Mouse (Mus musculus) erythroblast, embryonic 14.5 days (primary cell): ENCODE measurements around the gene 1110032A03Rik. TPM values are rescaled to one million over a fixed set of nuclear protein-coding genes. Genes with fewer than 3 reads are reported as not detected.

Experiments used
- H3K27me3 ChIP-seq: 2 replicates; pipeline ENCODE4 v1.6.1; 2012; ENCODE audit warnings: inconsistent platforms; ENCODE audit not compliant: control insufficient read depth
- H3K36me3 ChIP-seq: 2 replicates; pipeline ENCODE4 v1.6.1; 2012; ENCODE audit warnings: mild to moderate bottlenecking, inconsistent platforms; ENCODE audit not compliant: control insufficient read depth
- H3K4me1 ChIP-seq: 2 replicates; pipeline ENCODE4 v1.6.1; 2012; ENCODE audit warnings: inconsistent platforms; ENCODE audit not compliant: control insufficient read depth
- H3K4me3 ChIP-seq: replicated peaks from 2 replicates; pipeline ENCODE3; 2012; ENCODE audit warnings: moderate library complexity, mild to moderate bottlenecking, inconsistent platforms
- H3K9me3 ChIP-seq: 2 replicates; pipeline ENCODE4 v1.6.1; 2012; ENCODE audit warnings: low read length, inconsistent platforms, mixed read lengths; ENCODE audit not compliant: control insufficient read depth
- GATA1 ChIP-seq: IDR thresholded peaks from 2 replicates; pipeline ENCODE4 v1.6.1; 2012; ENCODE audit warnings: low read length, inconsistent platforms, mixed read lengths
- TAL1 ChIP-seq: IDR thresholded peaks from 3 replicates; pipeline ENCODE4 v1.6.1; 2012; ENCODE audit warnings: low read length, inconsistent platforms, mixed read lengths
- polyA plus RNA-seq: library from polyadenylated mRNA; stranded (reverse); fragments of >175 nt; gene quantifications from 2 replicates; pipeline ENCODE4 v1.2.3, GENCODE M21; 2012

Gene 1110032A03Rik
- polyA plus RNA-seq, 1 experiment, result 0.38 TPM

DNA sequence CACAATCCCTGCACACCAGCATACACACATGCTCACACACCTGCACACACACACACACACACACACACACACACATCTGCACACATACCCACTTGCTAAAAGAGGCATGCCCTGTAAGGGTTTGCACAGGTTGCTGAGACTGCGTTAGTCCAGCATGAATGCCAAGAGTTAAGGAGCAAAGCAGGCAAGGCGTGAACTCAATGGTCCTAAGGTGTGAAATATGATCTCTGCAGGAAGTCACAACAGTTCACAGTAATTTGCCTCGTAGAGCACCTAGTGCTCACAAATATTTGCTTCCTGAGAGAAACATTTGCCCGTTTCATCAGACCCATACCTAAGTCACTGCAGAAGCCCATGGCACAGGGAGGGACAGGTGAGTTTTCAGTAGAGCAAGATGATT lies 61.1 kb downstream of the 1110032A03Rik start:
- TF ChIP-seq GATA1, result no peak
- TF ChIP-seq TAL1, result no peak
- Histone ChIP-seq H3K27me3 (0 out of 2 replicates have a peak, but pooled peaks cover 2% of the 10 kb centered on the region), H3K4me3 (no peak overlapping the region), H3K9me3 (no peaks in the 10 kb centered on the region), H3K4me1 (no peaks in the 10 kb centered on the region), H3K36me3 (no peaks in the 10 kb centered on the region)

Other genes starting within 250 kb of the 1110032A03Rik start
- gene Pts, start 246.8 kb downstream of the 1110032A03Rik start, polyA plus RNA-seq, result 0.35 and 0.37 TPM in 2 replicates
- gene Il18, start 220.7 kb downstream of the 1110032A03Rik start, polyA plus RNA-seq, result 0.09 TPM in 1 of 2 replicates, not detected in the other
- gene Bco2, start 220.3 kb downstream of the 1110032A03Rik start, polyA plus RNA-seq, result not detected in 2 replicates
- not detected in 2 replicates for gene Tex12, start 214.2 kb downstream of the 1110032A03Rik start, polyA plus RNA-seq
- gene Sdhd, start 171.7 kb downstream of the 1110032A03Rik start, polyA plus RNA-seq, result 1.3 and 2.3 TPM in 2 replicates
- gene Timm8b, start 171.6 kb downstream of the 1110032A03Rik start, polyA plus RNA-seq, result 3.3 and 4.0 TPM in 2 replicates
- 0.18 TPM in 1 of 2 replicates, not detected in the other for gene Pih1d2, start 158.2 kb downstream of the 1110032A03Rik start, polyA plus RNA-seq
- 0.12 and 0.25 TPM in 2 replicates for gene Nkapd1, start 158.1 kb downstream of the 1110032A03Rik start, polyA plus RNA-seq
- gene Dlat, start 115.7 kb downstream of the 1110032A03Rik start, polyA plus RNA-seq, result 1.2 and 1.3 TPM in 2 replicates
- not detected in 2 replicates for gene Dixdc1, start 36.0 kb downstream of the 1110032A03Rik start, polyA plus RNA-seq
- not detected in 2 replicates for gene 2310030G06Rik, start 29.0 kb downstream of the 1110032A03Rik start, polyA plus RNA-seq
- gene Cryab, start 24.2 kb downstream of the 1110032A03Rik start, polyA plus RNA-seq, result not detected in 2 replicates
- not detected in 2 replicates for gene Hspb2, start 23.2 kb downstream of the 1110032A03Rik start, polyA plus RNA-seq
- gene Fdxacb1, start 7.3 kb downstream of the 1110032A03Rik start, polyA plus RNA-seq, result 0.13 and 0.22 TPM in 2 replicates
- 0.22 and 0.31 TPM in 2 replicates for gene Alg9, start 501 bp downstream of the 1110032A03Rik start, polyA plus RNA-seq
- 0.75 and 0.92 TPM in 2 replicates for gene Ppp2r1b, start 69.8 kb upstream of the 1110032A03Rik start, polyA plus RNA-seq
- 1.0 and 1.2 TPM in 2 replicates for gene Sik2, start 233.6 kb upstream of the 1110032A03Rik start, polyA plus RNA-seq